Mouse (Mus musculus) embryonic facial prominence, embryonic 14.5 days (tissue): ENCODE data around the gene Olfr549. TPM values are rescaled to one million over a fixed set of nuclear protein-coding genes. Genes with fewer than 3 reads are reported as not detected.
A peak's percentile ranks its signal among the peaks of the same experiment; 100 is the strongest.

Source experiments
- ATAC-seq: fragments of 200-750 bp; cut with Nextera tagmentation; 2 replicates; pipeline ENCODE4 v1.8.0; 2017; ENCODE audit warnings: low read depth, moderate number of reproducible peaks, moderate TSS enrichment
- DNase-seq: peaks from one replicate; pipeline ENCODE4 v3.0.0-alpha.2; 2015; ENCODE audit warnings: low spot score
- H3K27ac ChIP-seq: fragments of 300-500 bp; sonication (generic); replicated peaks from 2 replicates; pipeline ENCODE4 v1.5.1; 2014; ENCODE audit warnings: low read depth, mild to moderate bottlenecking, low read length, moderate library complexity
- H3K27me3 ChIP-seq: fragments of 300-500 bp; sonication (generic); replicated peaks from 2 replicates; pipeline ENCODE4 v1.6.1; 2014; ENCODE audit warnings: low read length; ENCODE audit not compliant: control insufficient read depth, insufficient read depth
- H3K36me3 ChIP-seq: fragments of 300-500 bp; sonication (generic); 2 replicates; pipeline ENCODE4 v1.6.1; 2014; ENCODE audit warnings: low read length, mixed read lengths; ENCODE audit not compliant: control insufficient read depth, insufficient read depth
- H3K4me1 ChIP-seq: fragments of 300-500 bp; sonication (generic); 2 replicates; pipeline ENCODE4 v1.6.1; 2014; ENCODE audit warnings: antibody characterized with exemption, low read length; ENCODE audit not compliant: control insufficient read depth, insufficient read depth
- H3K4me2 ChIP-seq: fragments of 300-500 bp; sonication (generic); 2 replicates; pipeline ENCODE4 v1.6.1; 2014; ENCODE audit warnings: low read depth, mild to moderate bottlenecking, low read length, moderate library complexity, mixed read lengths
- H3K4me3 ChIP-seq: fragments of 300-500 bp; sonication (generic); 2 replicates; pipeline ENCODE4 v1.5.1; 2014; ENCODE audit warnings: low read depth, mild to moderate bottlenecking, low read length
- H3K9ac ChIP-seq: fragments of 300-500 bp; sonication (generic); 2 replicates; pipeline ENCODE4 v1.6.1; 2014; ENCODE audit warnings: low read depth, mild to moderate bottlenecking, low read length, moderate library complexity, mixed read lengths
- H3K9me3 ChIP-seq: fragments of 300-500 bp; sonication (generic); 2 replicates; pipeline ENCODE4 v1.6.1; 2016; ENCODE audit warnings: low read length; ENCODE audit not compliant: control insufficient read depth
- WGBS: fragments of 180-500 bp; shearing (Covaris S2); extraction: QIAGEN DNeasy Blood & Tissue Kit; methylation state at CpG from one replicate; pipeline ENCODE4 v1.1.7; 2014; 5-methylcytosine and 5-hydroxymethylcytosine counted together
- polyA plus RNA-seq: library from polyadenylated mRNA; unstranded; fragments of >200 nt; fragmentation: Nextera tagmentation; extraction: Ambion mirVana; gene quantifications from 2 replicates; pipeline ENCODE4 v1.2.1, GENCODE M21; 2014

Gene Olfr549
- not detected in 2 replicates for polyA plus RNA-seq

DNA sequence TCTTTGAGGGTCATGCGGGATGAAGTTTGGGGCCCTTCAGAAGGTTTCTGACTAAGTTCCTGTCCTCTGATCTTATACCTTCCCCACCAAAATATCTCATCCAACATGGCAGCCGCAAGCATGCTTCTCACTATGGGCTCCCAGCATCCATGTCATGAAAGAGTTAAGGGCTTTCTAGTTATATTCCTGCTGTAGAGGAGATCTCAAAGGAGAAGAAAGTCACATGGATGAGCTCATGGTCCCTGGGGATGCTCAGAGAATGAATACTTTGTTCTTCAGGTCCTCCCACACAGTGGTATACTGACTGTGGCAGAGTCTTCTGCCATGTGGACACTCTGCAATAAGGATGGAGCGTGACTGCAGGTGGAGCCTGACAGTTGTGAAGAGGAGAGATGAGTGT, at the start of gene Olfr549:
TSS of gene Olfr549 (plus strand) at position 301 of the 400 bp plus-strand sequence.
- no peaks in the 10 kb centered on the region for H3K4me1 ChIP-seq
- no peak for DNase-seq
- H3K36me3 ChIP-seq, result no peaks in the 10 kb centered on the region
- H3K27me3 ChIP-seq, result no peaks in the 10 kb centered on the region
- no peak within 1 kb of the TSS for H3K4me3 ChIP-seq
- no peak for ATAC-seq
- no peaks in the 10 kb centered on the region for H3K9me3 ChIP-seq
- 87% methylated on average over 3 of the region's 3 CpGs for WGBS
- H3K9ac ChIP-seq, result no peak within 1 kb of the TSS
- no peak within 1 kb of the TSS for H3K27ac ChIP-seq
- H3K4me2 ChIP-seq, result no peak within 1 kb of the TSS

DNA sequence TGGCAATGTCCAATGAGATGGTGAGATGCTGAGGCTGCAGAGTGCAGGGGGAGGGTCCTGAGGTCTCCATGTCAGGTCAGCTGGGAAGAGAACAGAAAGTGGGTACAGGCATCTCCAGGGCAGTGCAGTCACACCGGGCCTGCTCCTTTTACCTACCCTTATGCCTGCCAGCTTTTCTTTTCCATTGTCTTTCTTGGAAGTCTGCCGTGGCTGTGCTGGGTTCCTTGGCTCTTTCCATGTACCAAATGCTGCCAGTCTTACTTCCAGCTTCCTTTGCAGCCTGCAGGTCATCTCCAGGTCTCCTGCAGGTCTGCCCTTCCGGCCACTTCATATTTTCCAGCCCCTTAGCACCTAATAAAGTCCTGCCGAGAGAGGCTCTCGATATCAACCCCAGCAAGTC, 47.7 kb upstream of the Olfr549 start:
- ATAC-seq (no peak), DNase-seq (no peak)
- WGBS, result 65% methylated on average over 5 of the region's 5 CpGs
- Histone ChIP-seq H3K4me3 (no peak overlapping the region), H3K9me3 (no peaks in the 10 kb centered on the region), H3K9ac (no peak overlapping the region), H3K4me1 (no peaks in the 10 kb centered on the region), H3K27me3 (no peaks in the 10 kb centered on the region), H3K27ac (no peak overlapping the region), H3K4me2 (no peak overlapping the region), H3K36me3 (no peaks in the 10 kb centered on the region)

DNA sequence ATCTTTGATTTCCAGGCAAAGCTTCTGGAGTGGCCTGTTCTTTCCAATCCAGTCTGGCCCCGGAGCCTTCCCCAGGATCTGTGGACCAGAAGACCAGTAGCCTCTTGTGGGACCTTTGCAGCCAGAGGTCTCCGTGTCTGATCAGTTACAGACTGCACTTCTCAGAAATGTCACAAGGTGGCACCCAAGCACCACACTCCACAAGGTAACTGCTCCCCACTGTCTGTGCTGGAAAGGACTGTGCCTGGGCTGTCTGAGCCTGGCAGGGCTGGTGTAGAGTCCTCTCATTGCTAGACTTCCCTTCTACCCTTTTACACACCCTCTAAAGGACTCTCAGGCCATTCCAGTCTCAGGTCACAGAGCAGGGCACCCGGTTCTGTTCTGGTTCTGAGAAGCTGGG, 42.8 kb upstream of the Olfr549 start:
- Histone ChIP-seq H3K4me3 (no peak overlapping the region), H3K36me3 (no peaks in the 10 kb centered on the region), H3K9ac (no peak overlapping the region), H3K9me3 (no peaks in the 10 kb centered on the region), H3K27me3 (no peaks in the 10 kb centered on the region), H3K4me1 (no peaks in the 10 kb centered on the region), H3K27ac (no peak overlapping the region), H3K4me2 (no peak overlapping the region)
- DNase-seq (peak; percentile 62), ATAC-seq (peak; percentile 77)
- WGBS, result 45% methylated on average over 3 of the region's 3 CpGs

DNA sequence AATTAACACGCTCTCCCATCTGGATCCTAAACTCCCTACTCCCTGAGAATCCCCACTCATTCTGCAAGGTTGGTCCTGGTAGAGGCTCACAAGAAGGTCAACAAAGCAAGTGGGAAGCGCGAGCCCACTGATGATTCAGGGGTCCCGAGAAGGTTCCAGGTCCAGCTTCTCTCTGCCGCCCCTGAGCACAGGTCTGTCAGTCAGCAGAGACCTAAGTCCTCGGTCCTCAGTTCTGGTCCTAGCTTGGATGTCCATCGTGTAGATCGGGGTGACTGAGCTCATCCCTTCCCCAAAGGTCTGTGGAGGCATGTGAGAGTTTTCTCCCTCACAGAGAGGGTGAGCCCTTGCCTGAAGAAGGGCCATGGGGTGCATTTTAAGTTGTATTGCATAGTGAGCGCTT, 41.6 kb upstream of the Olfr549 start:
- Histone ChIP-seq H3K9ac (no peak overlapping the region), H3K4me3 (no peak overlapping the region), H3K4me2 (no peak overlapping the region), H3K36me3 (no peaks in the 10 kb centered on the region), H3K9me3 (no peaks in the 10 kb centered on the region), H3K27ac (no peak overlapping the region), H3K27me3 (peaks cover 5% of the 10 kb centered on the region; the same call in 1 of the 2 replicates), H3K4me1 (no peaks in the 10 kb centered on the region)
- no peak for ATAC-seq
- no peak for DNase-seq
- WGBS, result 82% methylated on average over 9 of the region's 9 CpGs

DNA sequence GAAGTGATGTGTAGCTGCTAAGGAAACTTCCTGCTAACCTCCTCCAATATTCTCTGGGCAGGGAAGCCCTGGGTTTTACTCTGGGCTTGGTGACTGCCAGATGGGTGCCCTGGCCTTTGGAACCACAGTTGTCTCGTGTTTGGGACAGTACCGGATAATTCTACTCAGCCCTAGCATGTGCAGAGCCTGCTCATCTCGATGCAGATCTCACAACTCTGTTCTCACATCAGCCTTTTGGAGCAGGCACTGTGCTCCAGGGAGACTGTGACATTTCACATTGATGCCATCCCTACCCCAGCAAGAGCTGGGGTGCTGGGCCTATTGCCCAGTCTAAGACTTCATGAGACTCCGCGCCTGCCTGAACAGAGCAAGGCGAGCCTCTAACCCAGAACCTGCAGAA, 41.0 kb upstream of the Olfr549 start:
- peaks cover 5% of the 10 kb centered on the region; the same call in 1 of the 2 replicates for H3K4me1 ChIP-seq
- H3K9me3 ChIP-seq, result no peaks in the 10 kb centered on the region
- H3K36me3 ChIP-seq, result no peaks in the 10 kb centered on the region
- WGBS, result 81% methylated on average over 6 of the region's 6 CpGs
- ATAC-seq (no peak), DNase-seq (no peak)
- H3K27me3 ChIP-seq, result peaks cover 5% of the 10 kb centered on the region; the same call in 1 of the 2 replicates
- H3K4me3 ChIP-seq, result no peak overlapping the region
- no peak overlapping the region for H3K4me2 ChIP-seq
- H3K9ac ChIP-seq, result no peak overlapping the region
- no peak overlapping the region for H3K27ac ChIP-seq

DNA sequence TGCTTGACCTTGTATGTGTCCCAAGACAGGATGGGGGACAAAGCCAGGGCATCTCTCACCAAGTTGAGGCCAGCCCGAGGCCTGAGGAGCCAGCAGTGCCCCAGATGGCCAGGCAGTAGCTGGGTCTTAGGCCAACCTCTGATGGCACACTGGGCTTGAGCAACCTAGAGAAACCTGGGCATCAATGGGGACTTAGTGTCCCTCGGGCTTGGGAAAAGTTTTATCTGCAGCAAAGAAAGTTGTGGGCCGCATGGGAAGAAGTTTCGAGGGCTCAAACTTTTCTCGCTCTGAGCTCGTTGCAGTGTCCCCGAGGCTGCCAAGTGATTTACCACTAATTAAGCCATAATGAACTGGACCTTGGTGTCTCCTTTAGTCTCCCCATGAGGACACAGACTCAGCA, 39.9 kb upstream of the Olfr549 start:
- Histone ChIP-seq H3K9me3 (no peaks in the 10 kb centered on the region), H3K27ac (no peak overlapping the region), H3K4me1 (peaks cover 5% of the 10 kb centered on the region; the same call in 1 of the 2 replicates), H3K4me2 (no peak overlapping the region), H3K36me3 (no peaks in the 10 kb centered on the region), H3K27me3 (peaks cover 13% of the 10 kb centered on the region; the same call in 1 of the 2 replicates), H3K4me3 (no peak overlapping the region), H3K9ac (no peak overlapping the region)
- DNase-seq (no peak), ATAC-seq (no peak)
- 78% methylated on average over 7 of the region's 7 CpGs for WGBS

DNA sequence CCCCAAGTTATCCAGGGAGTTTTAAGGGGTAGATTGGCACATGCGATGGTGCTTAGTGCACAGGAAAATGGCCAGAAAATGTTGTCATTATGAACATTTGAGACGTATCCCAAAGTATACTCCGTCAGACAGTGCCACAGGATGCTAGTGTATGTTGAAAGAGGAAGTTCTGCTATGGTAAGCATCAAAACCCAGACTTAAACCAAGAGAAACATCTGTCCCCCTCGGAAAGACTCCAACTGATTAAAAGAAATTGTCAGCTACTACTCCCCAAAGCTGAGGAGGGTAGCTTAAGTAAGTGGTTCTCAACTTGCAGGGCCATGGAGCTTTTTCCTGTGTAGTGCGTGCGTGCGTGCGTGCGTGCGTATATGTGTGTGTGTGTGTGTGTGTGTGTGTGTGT, 37.7 kb upstream of the Olfr549 start:
- Histone ChIP-seq H3K9me3 (no peaks in the 10 kb centered on the region), H3K4me1 (peaks cover 9% of the 10 kb centered on the region), H3K9ac (no peak overlapping the region), H3K27ac (no peak overlapping the region), H3K4me3 (no peak overlapping the region), H3K27me3 (peaks cover 13% of the 10 kb centered on the region; the same call in 1 of the 2 replicates), H3K4me2 (no peak overlapping the region), H3K36me3 (no peaks in the 10 kb centered on the region)
- DNase-seq, result no peak
- WGBS, result 83% methylated on average over 10 of the region's 10 CpGs
- ATAC-seq, result no peak

DNA sequence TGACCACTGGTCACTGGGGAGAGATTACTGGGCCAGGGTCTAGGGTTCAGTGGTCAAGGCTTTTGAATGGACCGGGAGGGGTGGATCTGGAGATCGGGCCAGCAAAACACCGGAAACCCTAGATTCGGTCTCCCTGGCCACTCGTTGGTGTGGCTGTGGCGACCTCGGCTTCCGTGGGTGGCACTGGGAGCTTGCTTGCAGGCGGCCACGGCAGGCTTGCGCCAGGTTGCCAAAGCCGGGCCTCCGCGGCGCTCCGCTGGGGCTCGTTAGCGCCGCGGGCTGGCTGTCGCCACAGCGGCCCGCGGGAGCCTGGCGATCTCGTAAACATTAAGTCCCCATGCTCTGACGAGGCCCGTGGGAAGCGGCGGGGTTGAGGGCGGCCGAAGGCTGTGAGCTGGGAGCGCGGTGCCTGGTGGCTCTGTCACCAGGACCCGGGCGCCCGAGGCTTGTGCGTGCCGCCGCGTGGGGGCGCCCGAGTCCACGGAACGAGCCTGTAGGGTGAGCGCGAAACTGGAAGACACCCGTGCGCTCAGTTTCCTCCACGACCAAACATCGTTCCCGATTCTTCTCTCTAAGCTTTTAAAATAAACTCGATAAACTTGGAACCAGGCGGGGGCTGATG, 36.7 kb upstream of the Olfr549 start:
- peak; percentile 86 for DNase-seq
- Histone ChIP-seq H3K36me3 (no peaks in the 10 kb centered on the region), H3K4me3 (peak overlapping the region; percentile 49), H3K9me3 (no peaks in the 10 kb centered on the region), H3K4me1 (peaks cover 9% of the 10 kb centered on the region), H3K27ac (no peak overlapping the region), H3K27me3 (peaks cover 13% of the 10 kb centered on the region; the same call in 1 of the 2 replicates), H3K9ac (peak overlapping the region; percentile 73), H3K4me2 (peak overlapping the region; percentile 92)
- WGBS, result 1% methylated on average over 43 of the region's 54 CpGs
- ATAC-seq, result peak; percentile 94

DNA sequence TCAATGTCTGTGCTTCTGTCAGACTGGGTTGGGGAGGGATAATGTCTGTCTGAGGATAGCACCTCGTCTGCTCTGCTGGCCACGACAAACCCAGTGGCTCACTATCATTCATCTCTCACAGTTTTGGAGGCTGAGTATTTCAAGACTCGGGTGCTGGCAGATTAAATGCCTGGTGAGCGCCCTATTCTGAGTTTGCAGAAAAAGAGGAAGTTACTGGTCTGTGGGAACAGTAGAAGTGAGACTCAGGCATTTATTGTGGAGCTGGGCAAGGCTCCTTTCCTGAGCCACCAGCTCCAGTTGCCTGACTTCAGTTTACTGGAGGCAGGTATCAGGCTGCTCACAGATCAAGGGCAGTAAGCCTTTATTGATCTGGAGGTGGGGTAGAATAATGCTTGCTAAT, 35.5 kb upstream of the Olfr549 start:
- Histone ChIP-seq H3K4me3 (no peak overlapping the region), H3K27me3 (peaks cover 13% of the 10 kb centered on the region; the same call in 1 of the 2 replicates), H3K9ac (no peak overlapping the region), H3K36me3 (no peaks in the 10 kb centered on the region), H3K4me1 (peaks cover 9% of the 10 kb centered on the region), H3K9me3 (no peaks in the 10 kb centered on the region), H3K4me2 (no peak overlapping the region), H3K27ac (no peak overlapping the region)
- WGBS, result 69% methylated on average over 4 of the region's 4 CpGs
- ATAC-seq, result no peak
- no peak for DNase-seq
